Comparison of ENCODE assay signal across 24 mouse cellular contexts in genomic region chr17:10481081-10481480, GRCm38 (mm10).
"Had no signal": no experiment of that assay in that cellular context is flagged by ENCODE, and none has a peak within 500 bp of the region (broad histone marks: within the 10 kb centered on the region; RNA-seq: fewer than 3 reads in every experiment).

No protein-coding gene starts in this region.

- H3K4me2 ChIP-seq: limb, embryonic 13.5 days; liver, embryonic 12.5 days; liver, embryonic 15.5 days; lung, embryonic 15.5 days; neural tube, embryonic 12.5 days; neural tube, embryonic 15.5 days had no signal

- H3K9ac ChIP-seq: limb, embryonic 13.5 days; liver, embryonic 12.5 days; liver, embryonic 15.5 days; lung, embryonic 15.5 days; neural tube, embryonic 12.5 days; neural tube, embryonic 15.5 days had no signal

- ATAC-seq: liver, embryonic 12.5 days had no signal

- DNase-seq: kidney, adult 11 months; kidney, adult 9 months; kidney, postnatal 14 days; kidney, postnatal 4 days; layer of hippocampus, postnatal 36 days; liver; lung, adult 18-20 months; lung, postnatal 10 days; lung, postnatal 36 days; midbrain, embryonic 14.5 days; right cerebral cortex, adult 18-20 months; right cerebral cortex, postnatal 14 days; right cerebral cortex, postnatal 4 days; thymus, postnatal 25 days had no signal

- H3K4me1 ChIP-seq: liver, embryonic 12.5 days; liver, embryonic 15.5 days; megakaryocyte, embryonic 14.5 days had no signal

- H3K4me3 ChIP-seq: limb, embryonic 10.5 days; limb, embryonic 13.5 days; liver, embryonic 12.5 days; liver, embryonic 15.5 days; lung, embryonic 15.5 days; megakaryocyte, embryonic 14.5 days; midbrain, embryonic 10.5 days; neural tube, embryonic 12.5 days; neural tube, embryonic 15.5 days had no signal

- H3K27ac ChIP-seq: limb, embryonic 10.5 days; limb, embryonic 13.5 days; liver, embryonic 12.5 days; liver, embryonic 15.5 days; lung, embryonic 15.5 days; neural tube, embryonic 12.5 days; neural tube, embryonic 15.5 days; stomach, postnatal 0 days had no signal

- H3K9me3 ChIP-seq: limb, embryonic 13.5 days; liver, embryonic 12.5 days; liver, embryonic 15.5 days; lung, embryonic 15.5 days; midbrain, embryonic 10.5 days; neural tube, embryonic 12.5 days; neural tube, embryonic 15.5 days had no signal

- H3K36me3 ChIP-seq: limb, embryonic 10.5 days; limb, embryonic 13.5 days; liver, embryonic 12.5 days; liver, embryonic 15.5 days; lung, embryonic 15.5 days; midbrain, embryonic 10.5 days; neural tube, embryonic 12.5 days; neural tube, embryonic 15.5 days had no signal

- H3K27me3 ChIP-seq: limb, embryonic 13.5 days; liver, embryonic 12.5 days; liver, embryonic 15.5 days; lung, embryonic 15.5 days; megakaryocyte, embryonic 14.5 days; neural tube, embryonic 12.5 days; neural tube, embryonic 15.5 days had no signal
